Mouse (Mus musculus) cerebellum, postnatal 10 days (tissue): ENCODE results near the gene Snrnp27.

Experiments
- DNase-seq, 2 experiments: peaks; one replicate each; pipeline ENCODE4 v3.0.0; 2021; ENCODE audit warnings: mixed read lengths in 2 of 2

The Snrnp27 gene

DNA sequence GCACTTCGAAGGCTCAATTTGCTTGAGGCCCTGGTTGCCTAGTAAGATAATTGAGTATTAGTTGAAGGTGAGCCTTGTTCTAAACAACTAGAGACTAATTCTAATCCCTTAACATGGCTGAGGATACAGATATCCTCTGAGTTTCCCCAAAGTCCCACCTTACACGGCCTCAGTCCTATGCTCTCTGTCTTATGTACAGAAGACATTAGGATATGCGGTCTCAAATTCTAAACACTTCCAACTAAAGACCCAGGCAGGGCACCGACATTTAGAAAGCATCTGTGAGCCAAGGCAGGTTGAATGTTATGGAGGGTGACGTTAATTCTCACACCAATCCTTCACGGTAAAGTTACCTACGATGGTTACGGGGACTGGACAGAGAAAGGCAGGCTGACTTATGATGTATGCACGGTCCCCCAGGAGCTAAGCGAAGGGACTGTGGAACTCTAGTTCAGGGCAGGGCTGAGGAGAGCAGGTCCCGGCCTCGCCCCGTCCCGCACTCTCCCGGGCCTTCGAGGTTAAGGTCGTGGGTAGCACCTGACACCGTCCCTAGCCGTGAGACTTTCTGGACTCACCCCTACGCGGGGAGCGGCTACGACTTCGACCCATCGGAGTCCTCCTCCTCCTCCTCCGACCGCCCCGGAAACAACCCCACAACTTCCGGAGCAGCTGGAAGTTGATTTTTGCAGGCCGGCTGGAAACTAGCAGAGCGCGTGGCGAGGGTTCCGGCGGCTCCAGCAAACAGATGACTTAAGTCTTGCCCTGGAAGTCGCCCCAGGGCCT, at the start of gene Snrnp27:
Gene Snrnp27 (minus strand): TSS at position 651 of the 783 bp plus-strand sequence.
- peak; percentile 91 to 94 for DNase-seq

DNA sequence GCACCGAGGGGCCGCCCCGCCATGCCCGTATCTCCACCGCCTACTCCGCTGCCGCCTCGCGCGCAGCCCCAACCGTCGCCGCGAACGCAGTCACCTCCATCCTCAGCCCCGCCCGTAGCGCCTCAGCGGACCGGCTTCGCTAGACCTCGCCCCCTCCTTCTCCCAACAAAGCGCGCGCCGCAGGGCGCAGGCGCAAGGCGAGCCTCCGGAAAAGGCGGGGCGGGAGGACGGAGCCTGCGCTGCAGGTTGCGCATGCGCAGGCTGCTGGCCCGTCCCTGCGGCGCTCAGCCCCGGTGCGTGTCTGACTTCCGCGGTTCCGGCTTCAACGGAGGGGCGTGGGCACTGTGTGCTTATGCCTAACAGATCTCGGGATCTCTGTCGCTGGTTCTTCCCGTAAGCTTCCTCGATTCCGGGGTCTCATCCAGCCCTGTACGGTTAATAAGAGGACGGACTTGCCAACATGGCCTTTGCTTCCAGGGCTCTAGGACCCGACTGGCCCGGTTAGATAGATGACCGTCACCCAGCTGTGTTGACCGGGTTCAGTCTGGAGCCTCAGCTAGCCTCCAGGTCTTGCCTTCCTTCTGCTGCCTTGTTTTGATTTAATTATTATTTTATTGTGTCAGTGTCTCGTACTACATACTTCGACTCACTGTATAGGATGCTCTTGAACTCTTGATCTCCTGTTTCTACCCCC, 49.0 kb upstream of the Snrnp27 start, which contains the start of gene Gmcl1:
Gene Gmcl1 (minus strand): TSS at position 201 of the 694 bp plus-strand sequence.
- DNase-seq = peak; percentile 97 to 98

DNA sequence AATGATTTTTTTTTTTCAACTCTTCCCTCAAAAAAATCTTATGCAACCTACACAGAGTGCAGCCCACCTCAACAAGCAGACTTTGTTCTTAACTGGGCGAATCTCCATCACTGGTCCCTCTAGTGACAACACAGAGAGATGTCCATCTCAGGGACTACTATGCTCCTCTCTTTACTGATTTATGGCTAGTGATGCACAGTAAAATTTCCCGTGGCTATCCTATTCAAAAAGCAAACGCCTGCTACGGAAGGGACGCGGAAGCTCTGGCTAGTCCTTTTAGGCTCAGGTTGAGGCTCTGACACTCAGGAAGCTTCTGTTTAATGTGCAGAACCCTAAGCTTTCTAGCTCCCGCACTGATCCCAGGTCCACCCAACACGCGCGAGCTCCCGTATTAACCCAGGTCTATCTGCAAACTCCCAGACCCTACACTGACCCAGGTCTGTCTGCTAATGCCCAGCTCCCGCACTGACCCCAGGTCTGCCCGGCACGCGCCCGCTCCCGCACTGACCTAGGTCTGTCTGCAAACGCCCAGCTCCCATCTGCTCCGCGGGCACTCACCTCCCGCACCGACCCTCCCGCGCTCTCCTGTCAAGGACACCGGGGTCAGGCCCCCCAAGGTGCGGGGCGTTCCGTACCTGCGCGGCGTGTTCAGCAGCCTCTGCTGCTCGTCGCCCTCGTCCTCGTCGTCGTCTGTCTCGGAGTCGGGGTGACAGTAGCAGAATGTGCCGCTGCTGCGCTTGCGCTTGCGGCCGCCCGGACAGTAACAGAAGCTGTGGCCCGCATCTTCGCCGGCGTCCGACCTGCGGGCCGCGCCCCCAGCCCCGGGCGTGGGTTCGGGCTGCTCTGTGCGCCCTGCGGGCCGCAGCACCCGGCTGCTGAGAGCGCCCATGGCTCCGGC, 48.2 kb upstream of the Snrnp27 start:
- DNase-seq = peak; percentile 77 to 79

DNA sequence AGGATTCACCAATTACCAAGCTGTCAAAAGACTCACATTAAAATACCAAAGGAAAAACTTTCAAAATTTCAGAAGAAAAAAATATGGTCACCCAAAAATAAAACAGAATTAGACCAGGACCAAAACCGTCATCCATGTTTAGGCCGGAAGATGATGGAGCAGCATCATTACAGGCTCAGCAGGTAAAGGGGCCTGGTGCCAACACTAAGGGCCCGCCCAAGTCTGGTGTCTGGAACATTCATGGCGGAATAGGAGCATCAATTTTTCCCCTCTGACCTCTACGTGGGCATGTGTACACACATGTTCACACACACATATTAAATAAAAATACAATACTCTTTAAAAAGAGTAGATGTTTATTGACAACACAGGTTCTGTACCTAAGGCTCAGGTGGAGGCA, 44.4 kb upstream of the Snrnp27 start:
- DNase-seq = peak; percentile 19 to 26

DNA sequence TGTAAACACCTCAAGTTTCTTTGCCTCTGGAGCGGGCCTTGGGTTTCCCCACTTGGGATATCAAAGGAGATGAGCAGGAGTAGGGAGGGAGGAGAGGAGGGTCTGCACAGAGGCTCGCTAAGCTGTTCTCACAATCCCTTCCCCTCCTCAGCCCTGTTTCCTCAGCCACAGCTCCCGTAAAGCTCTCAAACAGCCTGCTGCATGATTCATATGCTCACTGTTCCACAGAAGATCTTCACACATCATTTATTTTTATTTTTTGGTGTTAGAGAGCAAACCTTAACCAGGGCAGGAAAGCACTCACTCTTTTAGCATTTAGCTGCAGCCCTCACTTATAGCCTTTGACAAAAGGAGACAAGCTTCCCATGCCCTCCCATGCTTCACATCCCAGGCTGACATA, 37.7 kb upstream of the Snrnp27 start:
- no peak for DNase-seq

DNA sequence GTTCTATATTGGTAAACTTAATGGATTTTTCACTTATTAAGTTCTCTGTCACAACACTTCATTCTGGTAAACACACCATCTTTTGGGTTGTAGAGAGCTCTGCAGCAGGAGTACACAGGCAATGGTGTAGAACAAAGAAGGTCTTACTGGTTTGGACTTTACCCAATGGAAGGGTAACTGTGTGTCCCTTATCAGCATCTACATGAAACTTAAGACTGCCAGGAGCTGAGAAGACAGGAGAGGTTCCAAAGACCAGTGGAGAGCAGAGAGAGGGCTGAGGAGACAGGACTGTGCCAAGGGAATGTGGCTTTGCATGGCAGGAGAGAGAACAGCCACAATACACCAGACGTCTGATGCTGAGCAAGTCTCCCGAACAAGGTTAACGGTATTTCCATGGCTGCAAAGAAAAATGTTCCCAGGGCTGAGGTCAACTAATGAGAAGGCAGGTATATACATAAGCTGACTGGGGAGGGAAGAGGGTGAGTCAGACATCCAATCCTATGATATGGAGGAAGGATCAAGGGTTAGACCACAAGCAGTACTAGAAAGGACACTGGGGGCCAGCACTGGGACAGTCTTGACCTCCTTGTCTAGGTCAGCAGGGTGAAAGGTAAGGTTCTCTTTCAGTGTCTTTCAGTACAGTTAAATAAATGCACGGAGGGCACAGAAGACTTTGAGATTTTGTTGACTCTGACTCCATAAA, 23.9 kb upstream of the Snrnp27 start:
- no peak for DNase-seq

DNA sequence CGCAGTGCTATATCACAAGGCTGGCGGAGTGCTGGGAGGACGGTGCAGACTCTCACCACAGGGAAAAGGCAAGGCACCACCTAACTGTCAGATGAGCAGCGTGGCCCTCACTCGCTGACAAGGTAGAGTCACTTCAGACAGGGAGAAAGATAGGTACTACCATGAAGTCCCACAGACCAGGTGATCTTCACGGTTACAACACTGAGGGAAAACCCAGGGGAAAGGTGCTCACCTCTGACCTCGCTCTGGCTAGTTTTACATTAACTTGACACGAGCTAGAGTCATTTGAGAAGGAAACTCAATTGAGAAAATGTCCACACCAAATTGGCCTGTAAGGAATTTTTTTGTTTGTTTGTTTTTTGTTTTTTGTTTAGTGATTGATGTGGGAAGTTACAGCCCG, 18.3 kb upstream of the Snrnp27 start:
- no peak for DNase-seq

DNA sequence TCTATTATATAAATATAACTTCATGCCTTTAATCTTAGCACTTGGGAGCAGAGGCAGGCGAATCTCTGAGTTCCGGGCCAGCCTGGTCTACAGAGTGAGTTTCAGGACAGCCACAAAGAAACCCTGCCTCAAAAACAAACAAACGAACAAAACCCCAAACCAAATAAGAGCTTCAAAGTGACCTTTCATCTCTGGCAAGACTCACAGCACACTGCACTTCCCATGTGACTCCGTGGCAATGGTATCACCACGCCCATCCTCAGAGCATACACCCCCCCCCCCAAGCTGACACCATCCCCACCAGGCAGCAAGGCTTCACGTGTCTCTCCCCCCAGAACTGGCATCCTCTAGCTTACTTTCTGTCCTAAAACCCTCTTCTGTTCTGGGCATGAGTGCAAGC, 13.6 kb upstream of the Snrnp27 start:
- DNase-seq = no peak

DNA sequence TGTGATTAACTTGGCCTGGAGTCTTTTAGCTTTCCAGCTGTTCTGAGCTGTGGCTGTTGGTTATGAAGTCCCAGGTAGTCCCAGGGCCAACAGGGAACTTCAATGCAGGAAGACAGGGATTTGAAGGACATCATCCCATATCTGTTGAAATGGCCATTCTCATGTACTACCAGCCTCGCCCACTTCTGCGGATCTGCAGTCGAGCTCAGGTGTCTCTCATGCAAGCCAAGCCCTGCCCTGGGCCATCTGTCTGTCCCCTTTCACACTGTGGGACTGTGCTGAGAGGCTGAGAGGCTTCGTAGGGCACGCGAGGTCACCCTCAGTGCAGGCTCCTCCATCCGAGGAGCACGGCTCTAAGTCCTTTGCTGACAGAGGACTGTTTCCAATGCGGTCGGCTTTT, 11.9 kb upstream of the Snrnp27 start:
- DNase-seq = peak; percentile 31 to 45

DNA sequence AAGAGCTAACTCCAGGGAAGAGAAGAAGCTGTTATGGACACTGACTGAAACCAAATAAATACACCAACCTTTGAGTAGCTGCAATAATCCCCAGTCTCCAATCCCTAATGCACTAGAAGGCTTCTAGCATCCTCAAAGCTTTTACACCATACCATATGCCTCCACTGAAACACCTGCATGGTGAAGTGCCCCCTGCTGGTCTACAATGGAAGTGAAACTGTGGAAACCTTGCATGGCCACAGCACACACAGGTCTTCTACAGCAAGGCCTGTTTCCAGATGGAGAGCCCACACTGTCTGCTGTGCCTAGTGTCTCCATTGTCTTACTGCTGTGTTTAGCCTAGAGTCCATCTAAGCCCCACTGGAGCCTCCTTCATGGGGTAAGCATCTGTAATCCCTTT, 10.1 kb upstream of the Snrnp27 start:
- peak; percentile 59 to 65 for DNase-seq

DNA sequence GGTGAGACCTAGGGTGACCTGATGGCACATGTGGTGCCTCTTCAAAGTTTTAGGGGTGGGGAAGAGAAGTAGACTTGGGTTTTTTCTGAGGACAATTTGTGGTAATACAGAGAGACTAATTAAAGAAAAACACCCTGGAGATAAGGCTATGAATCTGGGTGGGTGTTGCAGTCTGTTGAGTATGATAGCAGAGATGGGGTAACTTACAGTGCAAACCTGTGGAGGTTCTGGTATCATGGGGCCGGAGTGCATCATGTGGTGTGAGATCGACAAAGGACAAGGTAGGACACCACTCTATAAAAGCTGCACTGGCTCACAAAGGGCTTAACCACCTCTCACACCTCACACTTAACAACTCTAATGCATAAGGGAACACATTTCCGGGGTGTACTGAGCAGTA, 5.3 kb upstream of the Snrnp27 start:
- no peak for DNase-seq

DNA sequence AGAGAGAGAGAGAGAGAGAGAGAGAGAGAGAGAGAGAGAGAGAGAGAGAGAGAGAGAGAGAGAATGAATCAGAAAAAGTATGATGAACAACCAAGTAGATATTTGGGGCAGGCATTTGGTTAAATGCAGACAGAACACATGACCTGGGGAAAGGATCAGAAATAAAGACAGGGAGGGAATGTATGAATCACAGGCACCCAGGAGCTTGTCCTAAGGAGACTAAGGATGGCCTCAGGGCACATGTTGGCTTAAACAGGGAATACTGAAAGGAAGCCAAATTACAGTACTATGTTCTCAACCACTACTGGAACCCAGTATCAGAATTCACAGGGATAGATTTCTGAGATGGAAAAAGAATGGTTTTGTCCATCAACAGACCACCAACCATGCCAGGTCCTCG, 2.6 kb upstream of the Snrnp27 start:
- no peak for DNase-seq

DNA sequence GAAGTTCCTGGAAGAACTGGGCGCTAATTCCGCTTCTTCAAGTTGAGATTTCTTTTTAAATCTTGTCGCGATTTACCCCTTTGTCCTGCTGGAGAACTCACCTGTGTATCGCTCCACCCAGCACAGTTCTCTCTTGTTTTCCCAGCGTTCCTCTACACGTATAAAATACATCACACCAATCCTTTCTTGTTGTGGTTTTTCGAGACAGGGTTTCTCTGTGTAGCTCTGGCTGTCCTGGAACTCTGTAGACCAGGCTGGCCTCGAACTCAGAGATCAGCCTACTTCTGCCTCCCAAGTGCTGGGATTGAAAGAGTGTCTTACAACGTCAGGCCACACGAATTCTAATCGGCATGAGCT, 311 bp upstream of the Snrnp27 start:
- DNase-seq = peak in 1 of 2 experiments; percentile 13

DNA sequence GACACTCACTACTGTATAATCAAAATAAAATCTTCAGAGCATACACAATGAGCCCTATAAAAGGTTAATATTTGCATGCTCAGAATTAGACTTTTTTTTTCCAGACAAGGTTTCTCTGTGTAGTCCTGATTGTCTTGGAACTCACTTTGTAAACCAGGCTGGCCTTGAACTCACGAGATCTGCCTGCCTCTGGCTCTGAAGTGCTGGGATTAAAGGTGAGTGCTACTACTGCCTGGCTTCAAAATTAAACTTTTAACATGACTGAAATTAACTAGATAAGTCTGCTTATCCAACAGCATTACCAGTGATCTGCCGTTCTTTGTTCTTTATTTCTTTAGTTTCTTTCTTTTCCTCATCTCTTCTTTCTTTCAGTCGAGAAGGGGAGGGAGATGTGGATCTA, 3.0 kb downstream of the Snrnp27 start:
- no peak for DNase-seq

DNA sequence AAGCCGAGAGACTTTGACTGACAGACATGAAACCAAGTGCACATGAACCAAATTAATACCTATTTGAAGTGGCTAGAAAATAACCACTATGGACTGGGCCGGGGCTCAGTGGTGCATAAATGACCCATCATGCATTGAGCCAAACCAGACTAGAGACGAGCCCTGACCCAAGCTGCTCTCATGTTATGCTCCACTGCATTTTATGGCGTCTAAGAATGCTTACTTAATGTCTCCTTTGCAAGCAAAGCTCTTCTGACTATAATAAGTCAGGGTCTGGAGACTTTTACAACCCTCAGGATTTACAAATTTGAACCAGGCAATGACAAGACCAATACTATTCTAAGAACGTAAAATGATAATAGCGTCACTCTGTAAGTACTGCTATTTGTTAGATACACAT, 6.0 kb downstream of the Snrnp27 start:
- no peak for DNase-seq

DNA sequence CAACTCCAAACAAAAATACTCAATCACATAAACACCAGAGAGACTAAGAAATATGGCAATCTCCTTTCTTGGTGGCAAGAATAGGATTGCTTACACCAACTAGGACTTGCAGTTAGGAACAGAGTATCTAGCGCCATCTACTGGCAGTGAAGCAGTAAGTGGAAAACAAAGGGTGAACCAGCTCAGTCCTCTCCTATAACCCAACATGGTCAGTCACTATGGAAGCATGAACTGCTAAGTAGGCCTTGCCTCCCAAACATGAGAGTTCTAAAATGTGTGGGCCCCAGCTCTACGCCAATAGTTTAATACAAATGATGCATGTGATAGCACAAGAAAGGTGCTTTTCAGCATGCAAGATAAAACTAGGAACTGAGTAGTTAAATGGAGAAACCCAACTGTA, 13.4 kb downstream of the Snrnp27 start:
- peak; percentile 76 to 86 for DNase-seq

DNA sequence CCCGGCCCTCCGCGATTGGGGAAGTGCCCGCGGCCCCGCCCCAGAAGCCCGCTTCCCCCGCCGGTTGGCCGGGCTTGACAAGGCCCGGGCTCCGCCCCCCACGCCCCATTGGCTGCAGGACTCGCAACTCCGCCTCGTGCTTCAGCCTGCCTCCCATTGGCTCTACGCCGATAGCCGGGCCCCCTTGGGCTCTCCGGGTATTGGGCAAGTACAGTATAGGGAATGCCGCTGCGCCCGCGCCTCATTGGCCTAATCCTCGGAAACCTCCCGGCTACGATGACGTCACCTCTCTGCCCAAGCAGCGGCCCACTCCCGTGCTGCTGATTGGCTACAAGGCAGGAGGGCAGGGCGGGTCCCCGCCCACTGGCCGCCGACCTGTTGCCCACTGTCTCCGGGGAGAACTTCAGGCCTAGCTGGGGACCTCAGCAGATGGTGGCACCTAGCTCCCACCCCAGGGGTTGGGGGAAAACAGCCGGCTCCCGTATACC, 15.0 kb downstream of the Snrnp27 start:
- peak; percentile 100 for DNase-seq

DNA sequence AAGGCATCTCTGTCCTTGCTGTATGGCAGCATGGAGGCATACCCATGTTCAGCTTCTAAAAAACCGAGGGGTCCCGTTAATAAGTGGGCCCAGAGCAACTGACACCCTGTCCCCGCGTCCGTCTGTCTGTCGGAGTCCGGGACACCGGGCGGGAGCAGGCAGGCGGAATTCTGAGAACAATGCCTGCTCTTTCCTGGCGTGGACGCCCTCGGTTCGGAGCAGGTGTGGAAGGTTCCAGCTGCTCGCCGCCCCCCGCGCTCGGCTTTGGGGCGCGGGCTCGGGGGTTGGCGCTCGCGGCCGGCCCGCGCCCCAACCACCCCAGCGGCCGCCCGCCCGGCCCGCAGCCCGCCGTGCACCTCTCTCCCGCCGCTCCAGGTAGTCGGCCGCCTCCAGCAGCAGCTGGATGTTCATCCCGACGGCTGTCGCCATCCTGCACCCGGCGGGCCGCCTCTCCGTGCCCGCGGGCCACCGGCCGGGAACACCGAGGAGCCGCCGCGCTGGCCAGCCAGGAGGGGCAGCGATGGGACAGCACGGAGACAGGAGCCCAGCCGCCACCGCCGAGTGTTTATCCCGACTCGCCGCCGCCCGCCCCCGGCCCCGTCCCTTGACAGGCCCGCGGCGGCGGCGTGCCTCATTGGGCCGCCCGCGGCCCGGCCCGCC, 15.6 kb downstream of the Snrnp27 start, which contains the start of gene Mxd1:
Gene Mxd1 (minus strand): TSS at position 582 of the 660 bp plus-strand sequence.
- DNase-seq = peak in 1 of 2 experiments; percentile 48

DNA sequence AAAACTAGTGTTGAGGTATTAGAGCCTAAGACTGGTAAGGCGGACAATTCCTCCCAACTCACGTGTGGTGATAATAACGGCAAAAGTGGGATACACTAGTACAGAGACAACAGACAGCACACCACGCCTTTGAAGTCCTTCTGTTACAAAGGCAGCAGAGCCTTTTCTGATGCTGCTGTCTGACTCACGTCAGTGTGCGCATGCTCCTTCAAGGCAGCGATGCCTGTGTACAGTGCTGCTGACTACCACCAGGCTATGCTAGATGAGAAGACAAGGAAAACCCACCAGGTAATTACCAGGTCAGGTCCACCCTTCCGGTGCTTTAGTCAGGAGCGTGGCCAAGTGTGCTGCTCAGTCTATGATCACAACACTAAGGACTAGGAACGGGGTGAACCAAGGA, 17.3 kb downstream of the Snrnp27 start:
- no peak for DNase-seq

DNA sequence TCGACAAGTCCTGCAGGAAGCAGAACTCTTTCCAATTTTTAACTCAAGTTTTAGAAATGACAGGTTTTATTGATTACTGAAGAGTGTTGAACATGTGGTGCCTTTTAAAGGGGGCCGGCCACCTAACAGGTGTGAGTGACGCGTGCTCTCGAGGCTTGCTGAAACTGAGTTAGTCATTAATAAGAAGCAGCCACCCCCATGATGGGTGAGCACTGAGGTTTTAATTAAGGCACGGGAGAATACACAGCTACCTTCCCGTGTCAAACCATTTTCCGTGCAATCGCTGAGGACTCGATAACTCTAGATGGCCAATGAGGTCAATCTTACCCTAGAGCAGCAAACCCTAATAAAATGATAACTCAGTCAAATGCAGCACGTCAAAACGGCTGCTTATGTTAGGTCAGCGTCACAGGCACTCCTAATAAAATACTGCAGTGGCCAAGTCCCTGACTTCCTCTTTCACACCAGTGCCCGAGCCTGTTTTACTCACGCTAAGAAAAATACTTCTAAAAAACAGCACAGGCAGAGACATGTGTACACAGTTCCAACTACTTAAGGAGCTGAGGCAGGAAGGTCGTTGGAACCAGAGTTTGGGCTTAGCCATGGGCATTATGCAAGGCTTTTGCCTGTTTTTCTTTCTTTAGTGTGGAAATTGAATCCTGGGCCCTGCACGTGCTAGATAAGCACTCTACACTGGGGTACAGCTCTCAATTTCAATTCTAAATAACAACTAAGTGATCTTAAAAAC, 18.6 kb downstream of the Snrnp27 start:
- DNase-seq = no peak

DNA sequence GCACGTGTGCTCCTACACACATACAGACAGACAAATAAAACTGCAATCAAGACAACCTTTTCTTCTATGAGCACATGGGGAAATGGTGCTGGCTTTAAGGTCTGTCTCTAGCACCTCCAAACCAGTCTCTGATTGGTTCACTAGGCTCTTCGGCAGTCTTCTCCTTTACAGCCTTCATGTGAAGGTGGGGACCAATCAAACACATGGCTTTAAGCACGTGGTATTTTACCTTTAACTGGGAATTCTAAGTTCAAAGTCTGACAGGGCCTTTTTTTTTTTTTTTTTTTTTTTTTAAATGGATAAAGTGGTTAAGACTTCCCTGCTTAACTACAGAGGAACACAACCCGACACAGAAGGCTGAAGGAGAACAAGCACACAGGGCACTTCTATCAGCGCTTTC, 19.2 kb downstream of the Snrnp27 start:
- no peak for DNase-seq
